8 mouse cellular contexts compared by ENCODE assay signal in the genomic region with DNA sequence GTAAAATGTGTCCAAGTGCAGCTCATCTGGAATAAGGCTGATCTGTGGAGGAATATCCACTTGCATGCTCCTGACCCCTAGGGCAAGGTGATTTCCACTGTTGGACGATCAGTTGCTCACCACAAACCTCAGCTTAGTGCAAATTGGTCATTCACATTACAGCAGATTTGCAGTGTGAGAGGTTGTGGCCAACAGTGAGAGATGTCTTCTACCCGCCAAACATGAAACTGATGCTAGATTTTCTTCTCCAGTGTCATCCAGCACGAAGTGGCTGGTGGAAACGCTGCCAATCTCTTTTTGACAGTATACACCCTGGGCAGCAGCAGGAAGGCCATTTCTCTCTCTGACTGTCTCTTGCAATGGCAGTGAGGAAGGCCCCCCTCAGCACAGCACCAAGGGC. TPM values are rescaled to one million over a fixed set of nuclear protein-coding genes. Genes with fewer than 3 reads are reported as not detected.
DNase-seq lines count a peak whose midpoint lies in the region; ATAC-seq and TF ChIP-seq lines count a peak whose summit lies in the region.

No protein-coding gene starts in this region.

- 0 out of 2 replicates have a peak overlapping the region, but pooled peaks have one; percentile 96 for H3K27ac ChIP-seq in lung, postnatal 0 days (ENCODE audit: low read length)
- peak overlapping the region; percentile 97 for H3K27ac ChIP-seq in hindbrain, embryonic 13.5 days
- H3K27ac ChIP-seq in midbrain, postnatal 0 days (ENCODE audit: low read depth, low read length) = peak overlapping the region; percentile 96

- no peak for ATAC-seq in CD4-positive, CD25-positive, alpha-beta regulatory T cell, adult 4 months
- ATAC-seq in lung, postnatal 0 days = no peak
- no peak for ATAC-seq in hindbrain, embryonic 13.5 days (ENCODE audit: low FRiP score)
- no peak for ATAC-seq in midbrain, postnatal 0 days (ENCODE audit: low FRiP score)

- H3K36me3 ChIP-seq in lung, postnatal 0 days (ENCODE audit: insufficient read depth, low read length) = no peaks in the 10 kb centered on the region
- peaks cover 11% of the 10 kb centered on the region for H3K36me3 ChIP-seq in hindbrain, embryonic 13.5 days
- H3K36me3 ChIP-seq in midbrain, postnatal 0 days (ENCODE audit: insufficient read depth, low read length) = no peaks in the 10 kb centered on the region

- peak; percentile 15 for DNase-seq in CD4-positive, CD25-positive, alpha-beta regulatory T cell, adult 2 months (ENCODE audit: low read depth, low spot score)
- no peak for DNase-seq in lung, postnatal 0 days (ENCODE audit: low spot score)
- DNase-seq in lung, postnatal 14 days = no peak
- no peak for DNase-seq in midbrain, postnatal 0 days (ENCODE audit: low spot score)
- no peak for DNase-seq in left cerebral cortex, adult 18-20 months (ENCODE audit: low spot score in 2 of 2)
- no peak for DNase-seq in spleen, adult 12 weeks (ENCODE audit: low spot score)

- no peak overlapping the region for H3K4me3 ChIP-seq in lung, postnatal 0 days (ENCODE audit: low read depth, low read length)
- peak overlapping the region; percentile 98 for H3K4me3 ChIP-seq in hindbrain, embryonic 13.5 days
- peak overlapping the region; percentile 96 for H3K4me3 ChIP-seq in midbrain, postnatal 0 days (ENCODE audit: low read depth, low read length)

- H3K4me1 ChIP-seq in lung, postnatal 0 days (ENCODE audit: insufficient read depth, low read depth, low read length) = peaks cover 15% of the 10 kb centered on the region; the same call in 1 of the 2 replicates
- H3K4me1 ChIP-seq in hindbrain, embryonic 13.5 days (replicated peaks) = peaks cover 35% of the 10 kb centered on the region
- H3K4me1 ChIP-seq in midbrain, postnatal 0 days (ENCODE audit: insufficient read depth, low read length) = peaks cover 4% of the 10 kb centered on the region; the same call in 1 of the 2 replicates

- no peak for TF ChIP-seq CTCF in lung, postnatal 0 days (IDR thresholded peaks at IDR 0.05)
- TF ChIP-seq CTCF in midbrain, postnatal 0 days (IDR thresholded peaks at IDR 0.05) = no peak

- 84% methylated on average over 4 of the region's 4 CpGs for WGBS in lung, postnatal 0 days
- WGBS in hindbrain, embryonic 13.5 days = 75% methylated on average over 4 of the region's 4 CpGs
- WGBS in midbrain, postnatal 0 days = 77% methylated on average over 4 of the region's 4 CpGs

- TF ChIP-seq EP300 in lung, postnatal 0 days (IDR thresholded peaks at IDR 0.05) = no peak

- no peaks in the 10 kb centered on the region for H3K9me3 ChIP-seq in lung, postnatal 0 days (ENCODE audit: low read length)
- no peaks in the 10 kb centered on the region for H3K9me3 ChIP-seq in hindbrain, embryonic 13.5 days
- H3K9me3 ChIP-seq in midbrain, postnatal 0 days (ENCODE audit: low read length) = no peaks in the 10 kb centered on the region

- peak overlapping the region; percentile 76; the same call in 1 of the 2 replicates for H3K4me2 ChIP-seq in lung, postnatal 0 days (replicated peaks; ENCODE audit: low read depth, low read length)
- peak overlapping the region; percentile 68 for H3K4me2 ChIP-seq in hindbrain, embryonic 13.5 days
- peak overlapping the region; percentile 78 for H3K4me2 ChIP-seq in midbrain, postnatal 0 days (ENCODE audit: low read depth, low read length, poor library complexity, severe bottlenecking)

- H3K9ac ChIP-seq in lung, postnatal 0 days (replicated peaks; ENCODE audit: low read depth) = no peak overlapping the region
- H3K9ac ChIP-seq in hindbrain, embryonic 13.5 days = peak overlapping the region; percentile 99
- no peak overlapping the region for H3K9ac ChIP-seq in midbrain, postnatal 0 days (replicated peaks; ENCODE audit: low read length, poor library complexity, severe bottlenecking)

- no peaks in the 10 kb centered on the region for H3K27me3 ChIP-seq in lung, postnatal 0 days (replicated peaks; ENCODE audit: insufficient read depth, low read length)
- no peaks in the 10 kb centered on the region for H3K27me3 ChIP-seq in hindbrain, embryonic 13.5 days
- no peaks in the 10 kb centered on the region for H3K27me3 ChIP-seq in midbrain, postnatal 0 days (ENCODE audit: insufficient read depth, low read length)

RNA-seq across cellular contexts. Expression of a gene that starts 0.8 kb away (rescaled TPM):
- polyA plus RNA-seq in CD4-positive, CD25-positive, alpha-beta regulatory T cell, adult 4 months (2017; shearing (Covaris generic)) = 10 to 100 TPM; 12.2 to 14.3 TPM
- 82.1 and 83.9 TPM in 2 replicates for polyA plus RNA-seq in lung, postnatal 0 days (2015; fragmentation: Nextera tagmentation; extraction: Ambion mirVana)
- polyA plus RNA-seq in hindbrain, embryonic 13.5 days (2015; fragmentation: Nextera tagmentation; extraction: Ambion mirVana) = 294 TPM in 2 replicates
- total RNA-seq in midbrain, postnatal 0 days (2014; rRNA removed) = 303 and 373 TPM in 2 replicates
- polyA plus RNA-seq in midbrain, postnatal 0 days (2015; fragmentation: Nextera tagmentation; extraction: Ambion mirVana) = 259 and 266 TPM in 2 replicates
- 100 to 1,000 TPM; 143 to 148 TPM for total RNA-seq in left cerebral cortex, adult 18-20 months (2021)

RNA-seq across cellular contexts. Expression of a gene that starts 54.7 kb away (rescaled TPM):
- 10 to 100 TPM; 15.1 to 20.3 TPM for polyA plus RNA-seq in CD4-positive, CD25-positive, alpha-beta regulatory T cell, adult 4 months (2017; shearing (Covaris generic))
- polyA plus RNA-seq in lung, postnatal 0 days (2015; fragmentation: Nextera tagmentation; extraction: Ambion mirVana) = 22.7 and 25.5 TPM in 2 replicates
- 10.7 and 11.6 TPM in 2 replicates for polyA plus RNA-seq in hindbrain, embryonic 13.5 days (2015; fragmentation: Nextera tagmentation; extraction: Ambion mirVana)
- total RNA-seq in midbrain, postnatal 0 days (2014; rRNA removed) = 8.5 TPM in 2 replicates
- polyA plus RNA-seq in midbrain, postnatal 0 days (2015; fragmentation: Nextera tagmentation; extraction: Ambion mirVana) = 18.1 and 25.6 TPM in 2 replicates
- total RNA-seq in left cerebral cortex, adult 18-20 months (2021) = 10 to 100 TPM; 22.6 to 23.5 TPM
